Mouse (Mus musculus) MEL (cell line): Measurements from ENCODE around the gene Il34. TPM values are rescaled to one million over a fixed set of nuclear protein-coding genes. Genes with fewer than 3 reads are reported as not detected.

Experiments
- DNase-seq: peaks from one replicate; pipeline ENCODE4 v3.0.0; 2011; ENCODE audit warnings: low read depth, low spot score
- H3K27ac ChIP-seq: 2 replicates; pipeline ENCODE4 v1.5.1; 2012; ENCODE audit warnings: low read depth, mild to moderate bottlenecking, control low read depth, low read length, moderate library complexity; ENCODE audit not compliant: control insufficient read depth
- H3K27me3 ChIP-seq, 2 experiments: fragments of 150-350 bp in 1 of 2; sonication (generic) in 1 of 2; 2 replicates each; pipeline ENCODE4 v1.6.1; 2012; ENCODE audit warnings: low read length in 2 of 2, mild to moderate bottlenecking in 2 of 2, improper control_type of control experiment in 1 of 2, moderate library complexity in 1 of 2; ENCODE audit not compliant: insufficient read depth in 2 of 2, control insufficient read depth in 1 of 2
- H3K36me3 ChIP-seq, 2 experiments: 2 replicates each; pipeline ENCODE4 v1.6.1; 2012 to 2014; ENCODE audit warnings: low read length in 2 of 2, improper control_type of control experiment in 1 of 2, inconsistent platforms in 1 of 2, mild to moderate bottlenecking in 1 of 2; ENCODE audit not compliant: insufficient read depth in 2 of 2, control insufficient read depth in 1 of 2
- H3K4me1 ChIP-seq, 2 experiments: fragments of 150-350 bp in 1 of 2; sonication (generic) in 1 of 2; 2 replicates each; pipeline ENCODE4 v1.6.1; 2012; ENCODE audit warnings: low read length in 2 of 2, improper control_type of control experiment in 1 of 2, mild to moderate bottlenecking in 1 of 2; ENCODE audit not compliant: insufficient read depth in 2 of 2, control insufficient read depth in 1 of 2
- H3K4me3 ChIP-seq, 2 experiments: fragments of 150-350 bp in 1 of 2; sonication (generic) in 1 of 2; 2 replicates each; pipeline ENCODE4 v1.5.1; 2012; ENCODE audit warnings: low read depth in 2 of 2, low read length in 2 of 2, mild to moderate bottlenecking in 2 of 2, moderate library complexity in 2 of 2, control low read depth in 1 of 2, improper control_type of control experiment in 1 of 2; ENCODE audit not compliant: control insufficient read depth in 1 of 2, insufficient read depth in 1 of 2
- H3K79me2 ChIP-seq: 2 replicates; pipeline ENCODE4 v1.6.1; 2012; ENCODE audit warnings: mild to moderate bottlenecking, low read length, moderate library complexity; ENCODE audit not compliant: control insufficient read depth, poor library complexity, insufficient read depth
- H3K9ac ChIP-seq: 2 replicates; pipeline ENCODE4 v1.6.1; 2012; ENCODE audit warnings: low read depth, mild to moderate bottlenecking, control low read depth, low read length, moderate library complexity; ENCODE audit not compliant: control insufficient read depth, poor library complexity, severe bottlenecking
- H3K9me3 ChIP-seq: fragments of 150-350 bp; sonication (generic); replicated peaks from 2 replicates; pipeline ENCODE4 v1.6.1; 2012; ENCODE audit warnings: mild to moderate bottlenecking, low read length, improper control_type of control experiment, moderate library complexity; ENCODE audit not compliant: insufficient read depth
- BHLHE40 ChIP-seq: IDR thresholded peaks from 2 replicates; pipeline ENCODE4 v1.6.1; 2012; ENCODE audit warnings: low read depth, mild to moderate bottlenecking, inconsistent platforms, low read length, improper control_type of control experiment, borderline replicate concordance
- CHD2 ChIP-seq: IDR thresholded peaks from 2 replicates; pipeline ENCODE4 v1.6.1; 2011; ENCODE audit warnings: low read length, improper control_type of control experiment
- EP300 ChIP-seq, 2 experiments: IDR thresholded peaks; 2 replicates each; pipeline ENCODE4 v1.6.1; 2011; ENCODE audit warnings: improper control_type of control experiment in 2 of 2, low read length in 2 of 2, low read depth in 1 of 2, mild to moderate bottlenecking in 1 of 2
- ETS1 ChIP-seq: IDR thresholded peaks from 2 replicates; pipeline ENCODE4 v1.6.1; 2012; ENCODE audit warnings: low read depth, mild to moderate bottlenecking, inconsistent platforms, low read length, improper control_type of control experiment, moderate library complexity
- GATA1 ChIP-seq: IDR thresholded peaks from 2 replicates; pipeline ENCODE4 v1.6.1; 2011; ENCODE audit warnings: low read depth, low read length, improper control_type of control experiment
- HCFC1 ChIP-seq: IDR thresholded peaks from 2 replicates; pipeline ENCODE4 v1.6.1; 2012; ENCODE audit warnings: low read depth, mild to moderate bottlenecking, inconsistent platforms, low read length, improper control_type of control experiment, moderate library complexity
- JUND ChIP-seq: IDR thresholded peaks from 2 replicates; pipeline ENCODE4 v1.6.1; 2011; ENCODE audit warnings: low read depth, mild to moderate bottlenecking, improper control_type of control experiment, low read length
- KAT2A ChIP-seq: conservative IDR thresholded peaks from 2 replicates; pipeline ENCODE4 v1.6.1; 2012; ENCODE audit warnings: low read depth, low read length, improper control_type of control experiment, inconsistent platforms
- MAZ ChIP-seq: IDR thresholded peaks from 2 replicates; pipeline ENCODE4 v1.6.1; 2012; ENCODE audit warnings: low read depth, mild to moderate bottlenecking, inconsistent platforms, low read length, improper control_type of control experiment
- MEF2A ChIP-seq: IDR thresholded peaks from 2 replicates; pipeline ENCODE4 v1.6.1; 2014; ENCODE audit warnings: low read depth, mild to moderate bottlenecking, inconsistent platforms, low read length, improper control_type of control experiment; ENCODE audit not compliant: poor library complexity, insufficient replicate concordance, severe bottlenecking; ENCODE audit errors: extremely low read depth
- MXI1 ChIP-seq: IDR thresholded peaks from 2 replicates; pipeline ENCODE4 v1.6.1; 2011; ENCODE audit warnings: mild to moderate bottlenecking, low read depth, low read length, improper control_type of control experiment
- MYB ChIP-seq: IDR thresholded peaks from 2 replicates; pipeline ENCODE4 v1.6.1; 2011; ENCODE audit warnings: mild to moderate bottlenecking, low read depth, low read length, improper control_type of control experiment
- MYC ChIP-seq: IDR thresholded peaks from 2 replicates; pipeline ENCODE4 v1.6.1; 2011; ENCODE audit warnings: low read depth, mild to moderate bottlenecking, low read length, improper control_type of control experiment, moderate library complexity
- POLR2A ChIP-seq, 2 experiments: IDR thresholded peaks; 2 replicates each; pipeline ENCODE4 v1.6.1; 2011 to 2012; ENCODE audit warnings: low read length in 2 of 2, mild to moderate bottlenecking in 2 of 2, control low read depth in 1 of 2, improper control_type of control experiment in 1 of 2, low read depth in 1 of 2, moderate library complexity in 1 of 2; ENCODE audit not compliant: control insufficient read depth in 1 of 2, insufficient read depth in 1 of 2, poor library complexity in 1 of 2
- POLR2AphosphoS5 ChIP-seq: IDR thresholded peaks from 2 replicates; pipeline ENCODE4 v1.6.1; 2012; ENCODE audit warnings: low read depth, borderline replicate concordance, mild to moderate bottlenecking, inconsistent platforms, low read length, moderate library complexity, mixed read lengths
- RAD21 ChIP-seq: IDR thresholded peaks from 2 replicates; pipeline ENCODE4 v1.6.1; 2011; ENCODE audit warnings: mild to moderate bottlenecking, low read depth, low read length, improper control_type of control experiment
- RCOR1 ChIP-seq: IDR thresholded peaks from 2 replicates; pipeline ENCODE4 v1.6.1; 2012; ENCODE audit warnings: low read depth, mild to moderate bottlenecking, inconsistent platforms, low read length, improper control_type of control experiment
- SMC3 ChIP-seq: IDR thresholded peaks from 2 replicates; pipeline ENCODE4 v1.6.1; 2011; ENCODE audit warnings: low read depth, low read length, improper control_type of control experiment
- TAL1 ChIP-seq: IDR thresholded peaks from 2 replicates; pipeline ENCODE4 v1.6.1; 2012; ENCODE audit warnings: mild to moderate bottlenecking, inconsistent platforms, low read length, moderate library complexity, mixed read lengths
- TBP ChIP-seq: IDR thresholded peaks from 2 replicates; pipeline ENCODE4 v1.8.0; 2011; ENCODE audit warnings: low read depth, low read length, improper control_type of control experiment
- USF1 ChIP-seq: IDR thresholded peaks from 2 replicates; pipeline ENCODE4 v1.6.1; 2014; ENCODE audit warnings: low read depth, mild to moderate bottlenecking, inconsistent platforms, low read length, improper control_type of control experiment, moderate library complexity
- ZC3H11A ChIP-seq: IDR thresholded peaks from 2 replicates; pipeline ENCODE4 v1.6.1; 2012; ENCODE audit warnings: low read depth, mild to moderate bottlenecking, inconsistent platforms, low read length, improper control_type of control experiment
- ZKSCAN1 ChIP-seq: IDR thresholded peaks from 2 replicates; pipeline ENCODE4 v1.6.1; 2012; ENCODE audit warnings: low read depth, mild to moderate bottlenecking, inconsistent platforms, low read length, improper control_type of control experiment, moderate library complexity
- ZNF384 ChIP-seq: IDR thresholded peaks from 2 replicates; pipeline ENCODE4 v1.6.1; 2012; ENCODE audit warnings: low read depth, mild to moderate bottlenecking, inconsistent platforms, low read length, improper control_type of control experiment
- polyA plus RNA-seq, 2 experiments: library from polyadenylated mRNA; stranded (reverse) in 1 of 2; unstranded in 1 of 2; fragments of >175 nt in 1 of 2; fragments of >200 nt in 1 of 2; gene quantifications; 2 replicates each; pipeline versions ENCODE4 v1.2.1 to v1.2.4; 2012; ENCODE audit warnings: low replicate concordance in 2 of 2, low read depth in 1 of 2; ENCODE audit not compliant: insufficient read length in 2 of 2, insufficient read depth in 1 of 2, missing spikeins in 1 of 2
- total RNA-seq: library from RNA; depleted of rRNA; stranded (reverse); fragments of 300-350 nt; gene quantifications from 2 replicates; pipeline ENCODE4 v1.2.3, GENCODE M21; 2012

Il34 gene
- total and polyA plus RNA-seq, 3 experiments, result 0.12 to 0.18 TPM; not detected in 1

GRCm38 (mm10) chr8:110697571-110697970 is 108.2 kb downstream of the Il34 start:
- H3K27me3 ChIP-seq, result no peaks in the 10 kb centered on the region
- H3K9me3 ChIP-seq, result no peaks in the 10 kb centered on the region
- DNase-seq, result no peak
- no peak overlapping the region for H3K9ac ChIP-seq
- H3K4me1 ChIP-seq, result no peaks in the 10 kb centered on the region
- TF ChIP-seq POLR2A (IDR thresholded peaks at IDR 0.05; ENCODE audit: control insufficient read depth in 1 of 2, insufficient read depth in 1 of 2, low read depth in 1 of 2, low read length in 2 of 2, poor library complexity in 1 of 2) (no peak), USF1 (no peak), ZNF384 (no peak), CHD2 (no peak), RAD21 (no peak), MEF2A (no peak), SMC3 (no peak), KAT2A (no peak), BHLHE40 (no peak), RCOR1 (no peak)
- H3K27ac ChIP-seq, result no peak overlapping the region
- no peak overlapping the region for H3K4me3 ChIP-seq
- no peaks in the 10 kb centered on the region for H3K79me2 ChIP-seq
- peaks cover 0 to 1% of the 10 kb centered on the region in 2 experiments; a peak in 1 of 4 replicates for H3K36me3 ChIP-seq

DNA sequence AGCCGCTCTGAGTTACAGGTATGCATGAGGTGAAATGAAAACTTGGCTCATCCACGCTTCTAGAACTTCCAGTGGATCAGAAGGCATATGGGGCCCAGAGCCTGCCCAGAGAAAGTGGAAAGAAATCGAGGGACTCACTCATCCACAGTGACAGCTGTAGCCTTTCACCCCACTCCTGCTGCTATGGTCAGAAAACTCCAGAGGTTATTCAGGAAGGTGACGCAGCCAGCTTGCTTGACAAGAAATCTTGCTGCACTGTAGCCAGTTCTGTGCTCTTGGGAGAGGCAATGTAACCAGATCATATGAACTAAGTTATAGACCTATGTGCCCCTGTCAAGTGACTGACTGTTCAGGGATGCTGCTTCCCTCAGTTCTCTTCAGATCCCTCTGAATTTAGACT is 109.7 kb downstream of the Il34 start:
- no peak overlapping the region for H3K27ac ChIP-seq
- no peaks in the 10 kb centered on the region for H3K27me3 ChIP-seq
- TF ChIP-seq GATA1, result no peak
- TF ChIP-seq JUND, result no peak
- no peak for TF ChIP-seq ZC3H11A
- no peak for TF ChIP-seq MYC
- TF ChIP-seq, all 39 proteins: peak for 0
- no peak for DNase-seq
- Histone ChIP-seq H3K9ac (no peak overlapping the region), H3K4me1 (no peaks in the 10 kb centered on the region), H3K36me3 (peaks cover 0 to 1% of the 10 kb centered on the region in 2 experiments; a peak in 1 of 4 replicates), H3K4me3 (no peak overlapping the region), H3K79me2 (no peaks in the 10 kb centered on the region), H3K9me3 (no peaks in the 10 kb centered on the region)

GRCm38 (mm10) chr8:110695431-110695830 is 110.3 kb downstream of the Il34 start:
- Histone ChIP-seq H3K27ac (no peak overlapping the region), H3K9ac (no peak overlapping the region), H3K4me1 (no peaks in the 10 kb centered on the region), H3K79me2 (no peaks in the 10 kb centered on the region), H3K36me3 (peaks cover 0 to 1% of the 10 kb centered on the region in 2 experiments; a peak in 1 of 4 replicates), H3K27me3 (no peaks in the 10 kb centered on the region), H3K9me3 (no peaks in the 10 kb centered on the region), H3K4me3 (no peak overlapping the region)
- DNase-seq, result no peak
- TF ChIP-seq USF1 (no peak), POLR2AphosphoS5 (no peak), MXI1 (no peak), EP300 (IDR thresholded peaks at IDR 0.05; ENCODE audit: low read depth in 1 of 2, low read length in 2 of 2) (no peak), ZKSCAN1 (no peak), ETS1 (no peak), TAL1 (no peak), MYC (no peak), MYB (no peak), TBP (no peak), JUND (no peak), BHLHE40 (no peak), RCOR1 (no peak), MAZ (no peak), HCFC1 (no peak), KAT2A (no peak)
